Mouse (Mus musculus) gonadal fat pad, adult 2 months (tissue): ENCODE data around the gene Huwe1. TPM values are rescaled to one million over a fixed set of nuclear protein-coding genes. Genes with fewer than 3 reads are reported as not detected.

Source experiments
- DNase-seq: peaks from one replicate; pipeline ENCODE4 v3.0.0-alpha.2; 2012; ENCODE audit warnings: low read depth
- polyA plus RNA-seq: library from polyadenylated mRNA; depleted of rRNA; stranded (reverse); fragments of >200 nt; gene quantifications from 2 replicates; pipeline ENCODE4 v1.2.3, GENCODE M21; 2012; rRNA removed

Huwe1 gene
- polyA plus RNA-seq, 1 experiment, result 64.7 TPM

GRCm38 (mm10) chrX:151951181-151951580 is 150.6 kb downstream of the Huwe1 start:
- DNase-seq, result no peak

Other genes with a start within 250 kb of the Huwe1 start
- gene Hsd17b10, start 201.0 kb downstream of the Huwe1 start, polyA plus RNA-seq, result 80.2 and 95.4 TPM in 2 replicates
- 0.61 and 1.1 TPM in 2 replicates for gene Ribc1, start 215.5 kb downstream of the Huwe1 start, polyA plus RNA-seq
- gene Smc1a, start 215.6 kb downstream of the Huwe1 start, polyA plus RNA-seq, result 20.2 and 20.7 TPM in 2 replicates